Mouse (Mus musculus) liver, embryonic 14.5 days (tissue): ENCODE results near the gene Pomp. TPM values are rescaled to one million over a fixed set of nuclear protein-coding genes. Genes with fewer than 3 reads are reported as not detected.

ENCODE experiments used
- ATAC-seq: fragments of 200-750 bp; cut with Nextera tagmentation; 2 replicates; pipeline ENCODE4 v1.8.0; 2017; ENCODE audit warnings: moderate number of reproducible peaks, mild to moderate bottlenecking, moderate library complexity; ENCODE audit not compliant: insufficient read depth
- DNase-seq, 3 experiments: peaks; one replicate each; pipeline ENCODE4 v3.0.0-alpha.2; 2012 to 2013; ENCODE audit warnings: low read depth in 3 of 3, low spot score in 3 of 3
- H3K27ac ChIP-seq: fragments of 300-500 bp; sonication (generic); 2 replicates; pipeline ENCODE4 v1.5.1; 2014; ENCODE audit warnings: moderate library complexity, mild to moderate bottlenecking, control low read depth, inconsistent platforms
- H3K27me3 ChIP-seq: fragments of 300-500 bp; sonication (generic); 2 replicates; pipeline ENCODE4 v1.6.1; 2014; ENCODE audit warnings: mild to moderate bottlenecking, low read length, moderate library complexity; ENCODE audit not compliant: control insufficient read depth, insufficient read depth
- H3K36me3 ChIP-seq: fragments of 300-500 bp; sonication (generic); replicated peaks from 2 replicates; pipeline ENCODE4 v1.6.1; 2014; ENCODE audit warnings: low read depth; ENCODE audit not compliant: control insufficient read depth, insufficient read depth
- H3K4me1 ChIP-seq, 2 experiments: fragments of 200-500 bp in 1 of 2; fragments of 300-500 bp in 1 of 2; sonication (generic) in 1 of 2; replicated peaks; 2 replicates each; pipeline ENCODE4 v1.6.1; 2012 to 2014; ENCODE audit warnings: antibody characterized with exemption in 1 of 2, inconsistent platforms in 1 of 2, low read length in 1 of 2; ENCODE audit not compliant: control insufficient read depth in 2 of 2, insufficient read depth in 2 of 2
- H3K4me2 ChIP-seq: fragments of 300-500 bp; sonication (generic); 2 replicates; pipeline ENCODE4 v1.6.1; 2014; ENCODE audit warnings: low read depth, mild to moderate bottlenecking, control low read depth, moderate library complexity
- H3K4me3 ChIP-seq, 2 experiments: fragments of 200-500 bp in 1 of 2; fragments of 300-500 bp in 1 of 2; sonication (generic) in 1 of 2; 2 replicates each; pipeline ENCODE4 v1.5.1; 2012 to 2014; ENCODE audit warnings: low read depth in 2 of 2, low read length in 2 of 2, mild to moderate bottlenecking in 2 of 2, control low read depth in 1 of 2, inconsistent platforms in 1 of 2, moderate library complexity in 1 of 2; ENCODE audit not compliant: insufficient read depth in 1 of 2
- H3K9ac ChIP-seq: fragments of 300-500 bp; sonication (generic); replicated peaks from 2 replicates; pipeline ENCODE4 v1.6.1; 2014; ENCODE audit warnings: mild to moderate bottlenecking, control low read depth, moderate library complexity
- H3K9me3 ChIP-seq: fragments of 300-500 bp; sonication (generic); 2 replicates; pipeline ENCODE4 v1.6.1; 2016; ENCODE audit warnings: low read length, mixed read lengths; ENCODE audit not compliant: control insufficient read depth
- CTCF ChIP-seq: IDR thresholded peaks from 2 replicates; pipeline ENCODE4 v1.5.1; 2016; ENCODE audit warnings: antibody characterized with exemption, low read depth, control low read depth
- EP300 ChIP-seq: IDR thresholded peaks from 2 replicates; pipeline ENCODE4 v1.6.1; 2016; ENCODE audit warnings: antibody characterized with exemption, low read depth
- WGBS: fragments of 180-500 bp; shearing (Covaris S2); extraction: QIAGEN DNeasy Blood & Tissue Kit; methylation state at CpG from one replicate; pipeline ENCODE4 v1.1.7; 2014; ENCODE audit not compliant: insufficient replicate concordance; 5-methylcytosine and 5-hydroxymethylcytosine counted together
- polyA plus RNA-seq, 2 experiments: library from polyadenylated mRNA; depleted of rRNA in 1 of 2; stranded (reverse) in 1 of 2; unstranded in 1 of 2; fragments of >200 nt; fragmentation: Nextera tagmentation in 1 of 2; extraction: Ambion mirVana in 1 of 2; gene quantifications; 2 replicates each; pipeline versions ENCODE4 v1.2.1 to v1.2.3; 2012 to 2014

The Pomp gene
- polyA plus RNA-seq, 2 experiments = 109 to 261 TPM

- peak; percentile 19; the same call in 1 of the 2 replicates for TF ChIP-seq EP300
- TF ChIP-seq CTCF = no peak
- ATAC-seq (peak; percentile 67), DNase-seq (no peak)
- H3K27me3 ChIP-seq = no peaks in the 10 kb centered on the region
- no peaks in the 10 kb centered on the region for H3K36me3 ChIP-seq
- H3K27ac ChIP-seq = no peak overlapping the region
- no peak overlapping the region for H3K4me3 ChIP-seq
- WGBS = 10% methylated on average over 17 of the region's 17 CpGs
- H3K4me2 ChIP-seq = peak overlapping the region; percentile 44
- no peak overlapping the region for H3K9ac ChIP-seq
- no peaks in the 10 kb centered on the region for H3K9me3 ChIP-seq
- H3K4me1 ChIP-seq = 0 out of 4 replicates have a peak, but pooled peaks cover 0 to 11% of the 10 kb centered on the region in 2 experiments
These were observed 58.0 kb downstream of the Pomp start for GRCm38 (mm10) chr5:147918044-147918846.

DNA sequence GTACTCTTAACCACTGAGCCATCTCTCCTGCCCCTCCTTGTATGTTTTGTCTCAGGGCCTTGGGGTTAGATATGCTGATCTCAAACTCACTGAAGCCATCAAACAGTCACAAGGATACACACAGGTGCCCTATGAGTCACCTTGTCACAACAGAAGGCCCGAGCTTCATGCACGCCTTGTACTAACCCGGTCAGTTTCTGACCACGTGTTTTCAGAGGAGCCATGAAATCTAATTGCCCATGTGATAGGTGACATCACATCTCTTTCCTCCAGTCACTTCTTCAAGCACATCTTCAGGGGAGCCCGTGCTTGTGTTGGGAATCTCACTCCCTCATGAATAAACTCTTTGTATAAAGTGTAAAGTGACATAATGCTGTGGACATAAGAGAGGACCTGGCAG is 64.4 kb downstream of the Pomp start:
- Histone ChIP-seq H3K27me3 (no peaks in the 10 kb centered on the region), H3K4me2 (no peak overlapping the region), H3K36me3 (no peaks in the 10 kb centered on the region), H3K4me3 (no peak overlapping the region), H3K9ac (no peak overlapping the region), H3K4me1 (no peaks in the 10 kb centered on the region), H3K27ac (no peak overlapping the region), H3K9me3 (no peaks in the 10 kb centered on the region)
- WGBS = 65% methylated on average over 5 of the region's 5 CpGs
- DNase-seq (no peak), ATAC-seq (no peak)
- TF ChIP-seq CTCF = no peak
- TF ChIP-seq EP300 = no peak

Other genes with a start within 250 kb of the Pomp start
- gene Flt1, start 134.4 kb upstream of the Pomp start, polyA plus RNA-seq (2012; rRNA removed) = 0.84 and 1.1 TPM in 2 replicates
- gene Flt1, start 134.4 kb upstream of the Pomp start, polyA plus RNA-seq (2014; fragmentation: Nextera tagmentation; extraction: Ambion mirVana) = 1.9 and 2.4 TPM in 2 replicates
- 17.6 and 20.6 TPM in 2 replicates for gene Slc46a3, start 34.4 kb downstream of the Pomp start, polyA plus RNA-seq (2012; rRNA removed)
- gene Slc46a3, start 34.4 kb downstream of the Pomp start, polyA plus RNA-seq (2014; fragmentation: Nextera tagmentation; extraction: Ambion mirVana) = 16.1 and 16.7 TPM in 2 replicates
- 0.15 and 0.48 TPM in 2 replicates for gene Mtus2, start 96.9 kb downstream of the Pomp start, polyA plus RNA-seq (2012; rRNA removed)
- 0.80 and 1.2 TPM in 2 replicates for gene Mtus2, start 96.9 kb downstream of the Pomp start, polyA plus RNA-seq (2014; fragmentation: Nextera tagmentation; extraction: Ambion mirVana)